Mouse (Mus musculus): ENCODE results near the gene Dcp1b. TPM values are rescaled to one million over a fixed set of nuclear protein-coding genes. Genes with fewer than 3 reads are reported as not detected.

Gene Dcp1b
- 8.7 and 9.0 TPM in 2 replicates for polyA plus RNA-seq (2015; fragmentation: Nextera tagmentation; extraction: Ambion mirVana)

DNA sequence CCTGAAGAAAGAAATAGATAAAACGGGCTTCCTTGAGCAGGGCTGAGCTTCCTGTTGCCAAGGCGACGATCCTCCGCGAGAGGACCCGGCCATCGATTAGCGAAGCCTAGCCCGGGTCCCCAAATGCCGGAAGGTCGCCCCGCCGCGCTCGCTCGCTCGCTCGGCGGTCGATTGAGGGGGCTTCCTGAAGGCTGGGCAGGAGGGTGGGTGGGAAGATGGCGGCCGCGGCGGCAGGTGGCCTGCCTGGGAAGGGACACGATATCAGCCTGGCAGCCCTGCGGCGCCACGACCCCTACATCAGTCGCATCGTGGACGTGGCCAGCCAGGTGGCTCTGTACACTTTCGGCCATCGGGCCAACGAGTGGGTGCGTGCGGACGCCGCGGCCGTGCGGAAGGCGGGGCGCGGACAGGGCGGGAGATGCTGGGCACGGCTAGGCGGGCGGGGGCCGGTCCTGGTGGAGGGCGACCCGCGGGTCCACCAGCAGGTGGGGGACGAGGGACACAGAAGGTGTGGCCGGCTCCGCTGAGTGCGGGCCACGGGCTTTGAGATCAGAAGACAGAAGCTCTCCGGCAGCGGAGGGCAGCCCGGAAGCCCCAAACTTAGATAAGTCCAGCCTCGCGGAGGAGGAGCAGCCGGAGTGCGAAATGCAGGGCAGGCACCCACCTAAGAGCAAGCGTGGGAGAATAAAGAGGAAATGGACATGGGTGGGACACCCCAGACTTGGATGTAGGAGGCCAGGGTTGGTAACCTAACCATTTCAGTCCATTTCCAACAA is at the start of gene Dcp1b:
Dcp1b (plus strand) TSS at position 176 of the 776 bp plus-strand sequence.
- WGBS: under 1% methylated on average over 65 of the region's 65 CpGs
- Histone ChIP-seq H3K9ac (ENCODE audit: low read length) (peak within 1 kb of the TSS; percentile 67), H3K4me1 (ENCODE audit: control insufficient read depth, insufficient read depth, low read length) (peaks cover 50% of the 10 kb centered on the region), H3K9me3 (replicated peaks; ENCODE audit: control insufficient read depth, low read length) (no peaks in the 10 kb centered on the region), H3K4me3 (ENCODE audit: low read length) (peak within 1 kb of the TSS; percentile 57), H3K4me2 (ENCODE audit: low read depth, low read length) (peak within 1 kb of the TSS; percentile 85), H3K27ac (ENCODE audit: low read length) (peak within 1 kb of the TSS; percentile 60), H3K27me3 (ENCODE audit: control insufficient read depth, insufficient read depth, low read length) (no peaks in the 10 kb centered on the region), H3K36me3 (ENCODE audit: control insufficient read depth, insufficient read depth) (no peaks in the 10 kb centered on the region)
- ATAC-seq (replicated peaks; ENCODE audit: extremely low read depth, insufficient read depth, low FRiP score): peak; percentile 86

DNA sequence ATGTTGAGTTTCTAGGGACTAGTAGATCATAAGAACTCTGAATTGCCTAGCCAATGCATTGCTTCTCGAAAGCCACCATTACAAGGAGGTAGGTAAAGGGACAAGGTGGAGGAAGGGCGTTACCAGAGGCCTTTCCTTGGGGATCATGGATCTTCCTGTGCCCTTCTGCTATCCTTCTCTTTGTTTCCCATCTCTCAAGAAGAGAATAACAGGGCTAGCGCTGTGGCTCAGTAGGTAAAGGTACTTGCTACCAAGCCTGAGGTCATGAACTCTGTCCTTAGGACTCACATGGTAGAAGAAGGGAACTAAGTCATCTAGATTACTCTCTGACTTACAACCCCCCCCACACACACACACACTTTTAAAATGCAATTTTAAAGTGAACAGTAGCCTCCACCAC is 48.1 kb upstream of the Dcp1b start:
- Histone ChIP-seq H3K4me2 (ENCODE audit: low read depth, low read length) (no peak overlapping the region), H3K27me3 (ENCODE audit: control insufficient read depth, insufficient read depth, low read length) (no peaks in the 10 kb centered on the region), H3K27ac (ENCODE audit: low read length) (no peak overlapping the region), H3K4me3 (ENCODE audit: low read length) (no peak overlapping the region), H3K9me3 (replicated peaks; ENCODE audit: control insufficient read depth, low read length) (peaks cover 3% of the 10 kb centered on the region; the same call in 1 of the 2 replicates), H3K4me1 (ENCODE audit: control insufficient read depth, insufficient read depth, low read length) (peaks cover 27% of the 10 kb centered on the region), H3K36me3 (ENCODE audit: control insufficient read depth, insufficient read depth) (peaks cover 12% of the 10 kb centered on the region), H3K9ac (ENCODE audit: low read length) (no peak overlapping the region)
- no peak for ATAC-seq (replicated peaks; ENCODE audit: extremely low read depth, insufficient read depth, low FRiP score)
- 87% methylated on average over 3 of the region's 3 CpGs for WGBS

DNA sequence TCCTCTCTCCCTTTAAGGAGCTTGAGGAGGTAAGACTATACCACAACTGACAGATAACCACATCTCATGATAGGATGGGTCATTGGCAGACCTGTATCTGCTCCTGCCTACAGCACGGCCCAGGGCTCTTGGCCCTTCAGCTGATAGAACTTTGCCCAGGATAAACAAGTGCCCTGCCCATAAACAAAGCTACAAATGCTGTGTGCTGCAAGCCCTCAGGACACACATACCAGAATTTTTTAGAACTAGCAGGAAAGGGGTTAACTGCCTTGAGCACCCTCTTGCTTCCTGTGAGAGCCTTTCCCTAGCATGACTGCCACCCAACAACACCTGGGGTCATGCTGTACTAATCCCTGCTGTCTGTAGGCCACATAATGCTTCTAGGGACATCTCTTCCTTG is 47.0 kb upstream of the Dcp1b start:
- Histone ChIP-seq H3K9ac (ENCODE audit: low read length) (no peak overlapping the region), H3K27ac (ENCODE audit: low read length) (no peak overlapping the region), H3K4me2 (ENCODE audit: low read depth, low read length) (no peak overlapping the region), H3K27me3 (ENCODE audit: control insufficient read depth, insufficient read depth, low read length) (no peaks in the 10 kb centered on the region), H3K9me3 (replicated peaks; ENCODE audit: control insufficient read depth, low read length) (peaks cover 3% of the 10 kb centered on the region; the same call in 1 of the 2 replicates), H3K36me3 (ENCODE audit: control insufficient read depth, insufficient read depth) (peaks cover 12% of the 10 kb centered on the region), H3K4me1 (ENCODE audit: control insufficient read depth, insufficient read depth, low read length) (peaks cover 38% of the 10 kb centered on the region), H3K4me3 (ENCODE audit: low read length) (no peak overlapping the region)
- ATAC-seq (replicated peaks; ENCODE audit: extremely low read depth, insufficient read depth, low FRiP score): no peak
- WGBS: 54% methylated on average over 1 of the region's 1 CpGs

DNA sequence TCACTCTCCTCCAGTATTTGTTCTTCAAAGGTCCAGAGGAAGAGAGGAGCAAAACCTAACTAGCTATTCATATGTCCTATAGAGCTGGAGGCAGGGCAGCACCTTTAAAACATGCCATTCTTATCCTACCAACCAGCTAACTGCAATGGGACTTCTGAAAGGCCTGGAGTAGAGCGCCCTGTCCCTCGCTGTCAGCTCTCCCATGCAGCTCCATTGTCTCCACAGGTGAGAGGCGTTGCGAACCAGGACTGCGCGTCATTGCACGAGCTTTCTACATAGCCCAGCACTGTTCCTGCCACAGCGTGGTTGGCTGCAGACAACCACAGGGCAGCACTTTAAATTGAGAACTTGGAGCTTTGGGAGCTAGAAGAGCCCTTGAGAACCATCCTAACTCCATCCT is 46.5 kb upstream of the Dcp1b start:
- H3K4me1 ChIP-seq (ENCODE audit: control insufficient read depth, insufficient read depth, low read length): peaks cover 42% of the 10 kb centered on the region
- ATAC-seq (replicated peaks; ENCODE audit: extremely low read depth, insufficient read depth, low FRiP score): no peak
- no peak overlapping the region for H3K4me2 ChIP-seq (ENCODE audit: low read depth, low read length)
- 83% methylated on average over 8 of the region's 8 CpGs for WGBS
- H3K4me3 ChIP-seq (ENCODE audit: low read length): no peak overlapping the region
- peaks cover 12% of the 10 kb centered on the region for H3K36me3 ChIP-seq (ENCODE audit: control insufficient read depth, insufficient read depth)
- H3K9ac ChIP-seq (ENCODE audit: low read length): no peak overlapping the region
- no peak overlapping the region for H3K27ac ChIP-seq (ENCODE audit: low read length)
- no peaks in the 10 kb centered on the region for H3K27me3 ChIP-seq (ENCODE audit: control insufficient read depth, insufficient read depth, low read length)
- H3K9me3 ChIP-seq (replicated peaks; ENCODE audit: control insufficient read depth, low read length): peaks cover 3% of the 10 kb centered on the region; the same call in 1 of the 2 replicates

DNA sequence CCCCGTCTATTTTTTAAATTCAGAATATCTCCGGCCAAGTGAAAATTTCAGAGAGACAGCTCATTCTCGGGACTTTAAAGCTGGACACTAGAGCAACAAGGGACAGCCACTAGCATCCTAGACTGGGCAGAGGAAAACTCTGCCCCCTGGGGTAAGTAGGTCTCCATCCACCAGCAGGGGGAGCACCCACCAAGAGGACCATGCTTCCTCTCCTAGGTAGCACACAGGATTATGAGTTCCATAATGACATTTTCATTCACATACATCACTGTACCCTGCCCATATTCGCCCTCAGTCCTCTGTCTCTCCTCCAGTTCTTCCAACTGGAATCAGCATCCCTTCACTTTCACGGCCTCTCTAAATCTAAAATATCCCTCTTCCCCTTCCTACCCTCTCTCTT is 45.4 kb upstream of the Dcp1b start:
- Histone ChIP-seq H3K9ac (ENCODE audit: low read length) (no peak overlapping the region), H3K27ac (ENCODE audit: low read length) (0 out of 2 replicates have a peak overlapping the region, but pooled peaks have one; percentile 16), H3K4me2 (ENCODE audit: low read depth, low read length) (no peak overlapping the region), H3K4me3 (ENCODE audit: low read length) (no peak overlapping the region), H3K9me3 (replicated peaks; ENCODE audit: control insufficient read depth, low read length) (peaks cover 3% of the 10 kb centered on the region; the same call in 1 of the 2 replicates), H3K36me3 (ENCODE audit: control insufficient read depth, insufficient read depth) (peaks cover 12% of the 10 kb centered on the region), H3K4me1 (ENCODE audit: control insufficient read depth, insufficient read depth, low read length) (peaks cover 50% of the 10 kb centered on the region), H3K27me3 (ENCODE audit: control insufficient read depth, insufficient read depth, low read length) (no peaks in the 10 kb centered on the region)
- WGBS: 63% methylated on average over 5 of the region's 5 CpGs
- ATAC-seq (replicated peaks; ENCODE audit: extremely low read depth, insufficient read depth, low FRiP score): no peak

DNA sequence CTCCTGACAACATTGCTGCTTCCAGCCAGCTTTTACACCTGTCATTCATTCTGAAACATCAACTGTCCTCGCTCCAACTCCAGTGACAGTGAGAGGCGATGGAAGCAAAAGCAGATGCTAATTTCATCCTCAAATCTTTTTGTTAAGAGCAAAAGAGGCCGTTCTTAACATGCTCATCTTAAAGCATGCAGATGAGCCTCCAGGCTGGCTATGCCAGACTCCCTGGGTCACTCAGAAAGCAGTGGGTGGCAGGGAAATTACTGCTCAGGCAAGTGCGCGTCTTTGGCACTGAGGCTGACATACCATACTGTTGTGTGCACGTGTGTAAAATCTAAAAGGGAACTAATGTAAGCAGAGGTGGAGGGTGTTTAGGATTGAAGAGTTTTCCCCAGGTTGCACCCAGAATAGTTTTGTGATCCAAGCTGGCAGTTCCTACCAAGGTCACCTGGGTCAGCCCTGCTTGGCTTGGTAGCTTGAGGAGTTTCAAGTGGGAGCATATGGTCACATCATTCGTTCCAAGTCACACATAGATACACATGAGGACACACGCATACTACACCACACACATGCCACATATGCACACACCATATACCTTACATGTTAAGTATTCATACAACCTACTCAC is 42.8 kb upstream of the Dcp1b start:
- 0 out of 2 replicates have a peak, but pooled peaks have one; percentile 34 for ATAC-seq (replicated peaks; ENCODE audit: extremely low read depth, insufficient read depth, low FRiP score)
- Histone ChIP-seq H3K27ac (ENCODE audit: low read length) (peak overlapping the region; percentile 70), H3K9ac (ENCODE audit: low read length) (no peak overlapping the region), H3K36me3 (ENCODE audit: control insufficient read depth, insufficient read depth) (no peaks in the 10 kb centered on the region), H3K27me3 (ENCODE audit: control insufficient read depth, insufficient read depth, low read length) (no peaks in the 10 kb centered on the region), H3K4me2 (ENCODE audit: low read depth, low read length) (no peak overlapping the region), H3K4me3 (ENCODE audit: low read length) (no peak overlapping the region), H3K9me3 (replicated peaks; ENCODE audit: control insufficient read depth, low read length) (no peaks in the 10 kb centered on the region), H3K4me1 (ENCODE audit: control insufficient read depth, insufficient read depth, low read length) (peaks cover 50% of the 10 kb centered on the region)
- 53% methylated on average over 8 of the region's 8 CpGs for WGBS

DNA sequence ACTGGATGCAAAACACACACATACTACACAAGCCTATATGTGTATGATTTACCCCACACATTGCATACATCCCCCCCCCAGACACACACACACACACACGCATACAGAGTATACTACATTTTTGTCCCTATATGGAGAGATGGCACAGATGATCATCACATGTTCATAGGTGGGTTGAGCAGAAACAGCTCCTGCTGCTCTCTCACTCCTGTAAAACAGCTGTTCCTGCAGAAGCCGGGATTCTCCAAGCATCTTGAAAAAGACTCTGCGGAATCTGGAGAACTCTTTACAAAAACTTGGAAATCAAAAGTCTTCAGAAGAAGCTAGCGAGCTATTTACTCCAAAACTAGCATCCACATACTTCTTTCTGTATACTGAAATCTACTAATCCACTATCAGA is 42.2 kb upstream of the Dcp1b start:
- no peak for ATAC-seq (replicated peaks; ENCODE audit: extremely low read depth, insufficient read depth, low FRiP score)
- Histone ChIP-seq H3K9ac (ENCODE audit: low read length) (no peak overlapping the region), H3K27ac (ENCODE audit: low read length) (peak overlapping the region; percentile 46), H3K9me3 (replicated peaks; ENCODE audit: control insufficient read depth, low read length) (no peaks in the 10 kb centered on the region), H3K4me2 (ENCODE audit: low read depth, low read length) (no peak overlapping the region), H3K27me3 (ENCODE audit: control insufficient read depth, insufficient read depth, low read length) (no peaks in the 10 kb centered on the region), H3K36me3 (ENCODE audit: control insufficient read depth, insufficient read depth) (no peaks in the 10 kb centered on the region), H3K4me1 (ENCODE audit: control insufficient read depth, insufficient read depth, low read length) (peaks cover 56% of the 10 kb centered on the region), H3K4me3 (ENCODE audit: low read length) (no peak overlapping the region)
- 88% methylated on average over 4 of the region's 4 CpGs for WGBS

DNA sequence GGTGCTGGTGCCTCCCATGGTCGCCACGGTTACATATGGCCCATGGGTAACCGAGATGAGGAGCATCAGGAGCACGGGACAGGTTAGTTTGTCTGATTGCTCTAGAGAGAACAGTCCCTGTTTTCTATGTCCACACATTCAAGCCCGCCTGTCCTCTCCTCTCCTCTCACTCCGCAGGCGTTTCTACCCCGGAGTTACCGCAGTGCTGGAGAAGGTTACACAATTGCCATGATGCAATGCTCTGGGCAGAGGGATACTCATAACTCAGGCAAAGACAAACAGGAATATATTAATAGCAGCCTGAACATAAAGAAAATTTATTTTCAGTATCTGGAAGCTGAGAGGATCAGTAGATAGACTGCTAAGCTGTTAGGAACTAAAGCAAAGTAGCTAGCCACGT is 37.3 kb upstream of the Dcp1b start:
- WGBS: 69% methylated on average over 10 of the region's 10 CpGs
- no peak for ATAC-seq (replicated peaks; ENCODE audit: extremely low read depth, insufficient read depth, low FRiP score)
- peaks cover 45% of the 10 kb centered on the region for H3K4me1 ChIP-seq (ENCODE audit: control insufficient read depth, insufficient read depth, low read length)
- H3K27me3 ChIP-seq (ENCODE audit: control insufficient read depth, insufficient read depth, low read length): no peaks in the 10 kb centered on the region
- H3K4me2 ChIP-seq (ENCODE audit: low read depth, low read length): no peak overlapping the region
- no peak overlapping the region for H3K4me3 ChIP-seq (ENCODE audit: low read length)
- no peak overlapping the region for H3K9ac ChIP-seq (ENCODE audit: low read length)
- H3K27ac ChIP-seq (ENCODE audit: low read length): peak overlapping the region; percentile 38
- H3K9me3 ChIP-seq (replicated peaks; ENCODE audit: control insufficient read depth, low read length): no peaks in the 10 kb centered on the region
- no peaks in the 10 kb centered on the region for H3K36me3 ChIP-seq (ENCODE audit: control insufficient read depth, insufficient read depth)

DNA sequence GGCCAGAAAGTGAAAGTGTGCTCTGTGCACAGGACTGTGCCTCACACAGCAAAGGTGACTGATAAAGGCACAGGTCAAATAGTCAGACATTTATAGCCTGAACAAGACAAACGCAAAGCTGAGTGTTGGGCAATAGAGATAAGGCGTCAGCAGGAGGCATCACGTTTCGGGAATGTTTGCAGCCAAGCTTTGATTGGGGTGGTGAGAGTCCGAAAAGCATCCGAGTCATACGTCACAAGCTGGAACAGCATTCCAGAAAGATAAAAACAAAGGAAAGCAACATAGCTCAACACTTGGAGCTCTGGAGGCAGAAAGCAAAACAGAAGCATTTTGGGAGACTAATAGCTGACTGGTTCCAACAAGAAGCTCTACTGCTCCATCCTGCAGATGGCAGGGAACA is 35.5 kb upstream of the Dcp1b start:
- no peaks in the 10 kb centered on the region for H3K27me3 ChIP-seq (ENCODE audit: control insufficient read depth, insufficient read depth, low read length)
- H3K4me3 ChIP-seq (ENCODE audit: low read length): peak overlapping the region; percentile 25
- H3K4me2 ChIP-seq (ENCODE audit: low read depth, low read length): peak overlapping the region; percentile 61
- H3K27ac ChIP-seq (ENCODE audit: low read length): peak overlapping the region; percentile 92
- WGBS: 5% methylated on average over 7 of the region's 7 CpGs
- H3K36me3 ChIP-seq (ENCODE audit: control insufficient read depth, insufficient read depth): no peaks in the 10 kb centered on the region
- peak overlapping the region; percentile 54; the same call in 1 of the 2 replicates for H3K9ac ChIP-seq (ENCODE audit: low read length)
- ATAC-seq (replicated peaks; ENCODE audit: extremely low read depth, insufficient read depth, low FRiP score): peak; percentile 92
- H3K9me3 ChIP-seq (replicated peaks; ENCODE audit: control insufficient read depth, low read length): no peaks in the 10 kb centered on the region
- peaks cover 33% of the 10 kb centered on the region for H3K4me1 ChIP-seq (ENCODE audit: control insufficient read depth, insufficient read depth, low read length)
